Mouse (Mus musculus): ENCODE data around the gene Hist1h4i. TPM values are rescaled to one million over a fixed set of nuclear protein-coding genes. Genes with fewer than 3 reads are reported as not detected.

Gene Hist1h4i
- polyA plus RNA-seq, 1 experiment from 2014 or later, result 14.5 TPM

GRCm38 (mm10) chr13:22015479-22016450, 25.4 kb downstream of the Hist1h4i start:
- Histone ChIP-seq H3K9me3 (ENCODE audit: control insufficient read depth, low read length) (peaks cover 4% of the 10 kb centered on the region; the same call in 1 of the 2 replicates), H3K36me3 (ENCODE audit: control insufficient read depth, insufficient read depth) (no peaks in the 10 kb centered on the region), H3K9ac (replicated peaks; ENCODE audit: low read depth, low read length) (no peak overlapping the region), H3K27ac (ENCODE audit: low read length) (no peak overlapping the region), H3K4me3 (replicated peaks; ENCODE audit: low read length) (no peak overlapping the region), H3K27me3 (replicated peaks; ENCODE audit: control insufficient read depth, insufficient read depth, low read length) (peaks cover 62% of the 10 kb centered on the region), H3K4me1 (replicated peaks; ENCODE audit: control insufficient read depth, insufficient read depth, low read length) (peaks cover 10% of the 10 kb centered on the region), H3K4me2 (ENCODE audit: low read length) (no peak overlapping the region)
- ATAC-seq, result peak; percentile 78
- WGBS, result 14% methylated on average over 27 of the region's 27 CpGs

GRCm38 (mm10) chr13:22014411-22014845, 26.7 kb downstream of the Hist1h4i start:
- no peak overlapping the region for H3K4me2 ChIP-seq (ENCODE audit: low read length)
- WGBS, result 18% methylated on average over 17 of the region's 17 CpGs
- H3K4me3 ChIP-seq (replicated peaks; ENCODE audit: low read length), result no peak overlapping the region

GRCm38 (mm10) chr13:22013716-22014115, 27.4 kb downstream of the Hist1h4i start:
- 17% methylated on average over 13 of the region's 13 CpGs for WGBS
- H3K36me3 ChIP-seq (ENCODE audit: control insufficient read depth, insufficient read depth), result no peaks in the 10 kb centered on the region

More at GRCm38 (mm10) chr13:22014411-22014845, 26.7 kb downstream of the Hist1h4i start:
- Histone ChIP-seq H3K9ac (replicated peaks; ENCODE audit: low read depth, low read length) (no peak overlapping the region), H3K36me3 (ENCODE audit: control insufficient read depth, insufficient read depth) (no peaks in the 10 kb centered on the region), H3K27ac (ENCODE audit: low read length) (no peak overlapping the region), H3K27me3 (replicated peaks; ENCODE audit: control insufficient read depth, insufficient read depth, low read length) (peaks cover 69% of the 10 kb centered on the region), H3K9me3 (ENCODE audit: control insufficient read depth, low read length) (peaks cover 4% of the 10 kb centered on the region; the same call in 1 of the 2 replicates), H3K4me1 (replicated peaks; ENCODE audit: control insufficient read depth, insufficient read depth, low read length) (no peaks in the 10 kb centered on the region)
- ATAC-seq, result no peak

GRCm38 (mm10) chr13:22009642-22010041, 31.5 kb downstream of the Hist1h4i start, which contains the start of gene Prss16:
Prss16 (minus strand) TSS chr13:22009742.
- Histone ChIP-seq H3K36me3 (ENCODE audit: control insufficient read depth, insufficient read depth) (no peaks in the 10 kb centered on the region), H3K9ac (replicated peaks; ENCODE audit: low read depth, low read length) (no peak within 1 kb of the TSS), H3K27ac (ENCODE audit: low read length) (no peak within 1 kb of the TSS), H3K27me3 (replicated peaks; ENCODE audit: control insufficient read depth, insufficient read depth, low read length) (peaks cover 74% of the 10 kb centered on the region), H3K4me3 (replicated peaks; ENCODE audit: low read length) (no peak within 1 kb of the TSS), H3K4me2 (ENCODE audit: low read length) (no peak within 1 kb of the TSS), H3K9me3 (ENCODE audit: control insufficient read depth, low read length) (no peaks in the 10 kb centered on the region), H3K4me1 (replicated peaks; ENCODE audit: control insufficient read depth, insufficient read depth, low read length) (peaks cover 16% of the 10 kb centered on the region)
- 29% methylated on average over 6 of the region's 7 CpGs for WGBS
- no peak for ATAC-seq

More at GRCm38 (mm10) chr13:22013716-22014115, 27.4 kb downstream of the Hist1h4i start:
- no peaks in the 10 kb centered on the region for H3K4me1 ChIP-seq (replicated peaks; ENCODE audit: control insufficient read depth, insufficient read depth, low read length)
- no peak overlapping the region for H3K9ac ChIP-seq (replicated peaks; ENCODE audit: low read depth, low read length)
- no peak overlapping the region for H3K4me3 ChIP-seq (replicated peaks; ENCODE audit: low read length)
- no peak for ATAC-seq
- H3K27ac ChIP-seq (ENCODE audit: low read length), result no peak overlapping the region
- H3K4me2 ChIP-seq (ENCODE audit: low read length), result no peak overlapping the region
- H3K27me3 ChIP-seq (replicated peaks; ENCODE audit: control insufficient read depth, insufficient read depth, low read length), result peaks cover 69% of the 10 kb centered on the region
- H3K9me3 ChIP-seq (ENCODE audit: control insufficient read depth, low read length), result peaks cover 4% of the 10 kb centered on the region; the same call in 1 of the 2 replicates

GRCm38 (mm10) chr13:22008707-22009106, 32.5 kb downstream of the Hist1h4i start:
- H3K27me3 ChIP-seq (replicated peaks; ENCODE audit: control insufficient read depth, insufficient read depth, low read length), result peaks cover 77% of the 10 kb centered on the region
- no peak overlapping the region for H3K4me2 ChIP-seq (ENCODE audit: low read length)
- H3K4me1 ChIP-seq (replicated peaks; ENCODE audit: control insufficient read depth, insufficient read depth, low read length), result peaks cover 16% of the 10 kb centered on the region
- H3K9ac ChIP-seq (replicated peaks; ENCODE audit: low read depth, low read length), result no peak overlapping the region
- H3K9me3 ChIP-seq (ENCODE audit: control insufficient read depth, low read length), result no peaks in the 10 kb centered on the region
- no peaks in the 10 kb centered on the region for H3K36me3 ChIP-seq (ENCODE audit: control insufficient read depth, insufficient read depth)
- no peak overlapping the region for H3K27ac ChIP-seq (ENCODE audit: low read length)
- 81% methylated on average over 3 of the region's 3 CpGs for WGBS
- H3K4me3 ChIP-seq (replicated peaks; ENCODE audit: low read length), result no peak overlapping the region
- ATAC-seq, result no peak

- no peak for ATAC-seq
- peaks cover 16% of the 10 kb centered on the region for H3K4me1 ChIP-seq (replicated peaks; ENCODE audit: control insufficient read depth, insufficient read depth, low read length)
- no peaks in the 10 kb centered on the region for H3K9me3 ChIP-seq (ENCODE audit: control insufficient read depth, low read length)
- no peak overlapping the region for H3K27ac ChIP-seq (ENCODE audit: low read length)
- H3K36me3 ChIP-seq (ENCODE audit: control insufficient read depth, insufficient read depth), result no peaks in the 10 kb centered on the region
- no peak overlapping the region for H3K4me3 ChIP-seq (replicated peaks; ENCODE audit: low read length)
- WGBS, result 54% methylated on average over 7 of the region's 7 CpGs
- peaks cover 80% of the 10 kb centered on the region for H3K27me3 ChIP-seq (replicated peaks; ENCODE audit: control insufficient read depth, insufficient read depth, low read length)
- H3K4me2 ChIP-seq (ENCODE audit: low read length), result no peak overlapping the region
- H3K9ac ChIP-seq (replicated peaks; ENCODE audit: low read depth, low read length), result no peak overlapping the region
Observed at GRCm38 (mm10) chr13:22007872-22008271, 33.3 kb downstream of the Hist1h4i start.

- WGBS, result 3% methylated on average over 18 of the region's 18 CpGs
- Histone ChIP-seq H3K4me3 (replicated peaks; ENCODE audit: low read length) (peak overlapping the region; percentile 49), H3K4me1 (replicated peaks; ENCODE audit: control insufficient read depth, insufficient read depth, low read length) (peaks cover 16% of the 10 kb centered on the region), H3K27me3 (replicated peaks; ENCODE audit: control insufficient read depth, insufficient read depth, low read length) (peaks cover 80% of the 10 kb centered on the region), H3K9ac (replicated peaks; ENCODE audit: low read depth, low read length) (no peak overlapping the region), H3K27ac (ENCODE audit: low read length) (no peak overlapping the region), H3K36me3 (ENCODE audit: control insufficient read depth, insufficient read depth) (no peaks in the 10 kb centered on the region), H3K4me2 (ENCODE audit: low read length) (peak overlapping the region; percentile 85), H3K9me3 (ENCODE audit: control insufficient read depth, low read length) (no peaks in the 10 kb centered on the region)
- no peak for ATAC-seq
Observed at GRCm38 (mm10) chr13:22007121-22007510, 34.0 kb downstream of the Hist1h4i start.

- Histone ChIP-seq H3K4me1 (replicated peaks; ENCODE audit: control insufficient read depth, insufficient read depth, low read length) (peaks cover 16% of the 10 kb centered on the region), H3K27me3 (replicated peaks; ENCODE audit: control insufficient read depth, insufficient read depth, low read length) (peaks cover 83% of the 10 kb centered on the region), H3K9me3 (ENCODE audit: control insufficient read depth, low read length) (no peaks in the 10 kb centered on the region), H3K4me3 (replicated peaks; ENCODE audit: low read length) (peak overlapping the region; percentile 49), H3K4me2 (ENCODE audit: low read length) (peak overlapping the region; percentile 85), H3K36me3 (ENCODE audit: control insufficient read depth, insufficient read depth) (no peaks in the 10 kb centered on the region), H3K27ac (ENCODE audit: low read length) (no peak overlapping the region), H3K9ac (replicated peaks; ENCODE audit: low read depth, low read length) (no peak overlapping the region; the same call in 1 of the 2 replicates)
- 1% methylated on average over 38 of the region's 38 CpGs for WGBS
- peak; percentile 81 for ATAC-seq
Observed at GRCm38 (mm10) chr13:22006334-22007120, 34.6 kb downstream of the Hist1h4i start.

Measured in forebrain, embryonic 16.5 days (tissue).